Mouse (Mus musculus): Measurements from ENCODE around the gene Vamp8.

The Vamp8 gene

DNA sequence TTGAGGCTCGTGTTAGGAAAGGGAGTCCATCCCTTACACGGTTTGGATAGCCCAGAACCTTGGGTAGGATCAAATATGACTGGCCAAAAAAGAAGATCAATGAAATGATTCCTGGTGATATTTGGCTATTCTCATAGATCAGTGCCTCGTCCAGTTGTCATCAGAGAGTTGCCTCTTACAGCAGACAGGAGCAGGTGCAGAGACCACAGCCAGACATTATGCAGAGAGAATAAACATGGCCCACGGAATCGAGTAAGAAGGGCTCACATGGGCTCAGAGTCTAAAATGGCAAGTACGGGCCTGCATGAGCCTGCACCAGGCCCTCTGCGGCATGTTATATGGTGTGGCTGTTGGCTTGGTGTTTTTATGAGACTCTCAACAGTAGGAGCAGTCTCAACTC, 14.9 kb upstream of the Vamp8 start:
- DNase-seq (ENCODE audit: low read depth, low spot score): no peak

DNA sequence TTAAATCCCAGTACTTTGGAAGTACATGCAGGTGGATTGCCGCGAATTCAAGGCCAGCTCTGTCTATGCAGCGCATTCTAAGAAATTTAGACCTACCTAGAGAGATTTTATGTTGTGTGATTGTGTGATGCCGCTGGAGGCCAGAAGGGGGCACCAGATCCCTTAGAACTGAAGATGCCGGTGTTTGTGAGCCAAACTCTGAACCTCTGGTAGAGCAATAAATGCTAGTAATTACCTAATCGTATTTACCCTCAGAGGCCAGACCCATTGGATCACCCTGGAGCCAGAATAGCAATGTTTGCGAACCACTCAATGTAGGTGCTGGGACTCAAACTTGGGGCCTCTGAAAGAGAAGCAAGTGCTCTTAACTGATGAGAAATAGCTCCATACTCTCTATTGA, 11.4 kb upstream of the Vamp8 start:
- peak; percentile 81 for DNase-seq (ENCODE audit: low read depth, low spot score)

DNA sequence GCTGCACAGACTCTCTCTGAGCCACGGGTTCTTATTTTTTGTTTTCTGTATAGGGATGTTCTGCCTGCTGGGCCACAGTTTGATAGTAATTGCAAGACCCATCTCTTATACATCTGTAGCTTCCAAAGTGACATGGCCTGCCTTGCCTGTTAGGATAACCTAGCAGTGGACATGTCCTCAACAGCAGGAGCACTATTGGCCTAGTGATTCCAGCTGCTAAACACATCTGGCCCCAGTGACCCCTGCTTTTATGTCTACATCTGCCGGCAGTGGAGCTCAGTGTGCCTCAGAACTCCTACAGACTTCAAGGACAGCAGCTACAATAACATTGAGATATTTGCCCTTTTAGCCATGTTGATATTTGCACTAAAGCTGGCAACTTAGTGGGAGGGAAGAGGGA, 9.5 kb upstream of the Vamp8 start:
- DNase-seq (ENCODE audit: low read depth, low spot score): no peak

DNA sequence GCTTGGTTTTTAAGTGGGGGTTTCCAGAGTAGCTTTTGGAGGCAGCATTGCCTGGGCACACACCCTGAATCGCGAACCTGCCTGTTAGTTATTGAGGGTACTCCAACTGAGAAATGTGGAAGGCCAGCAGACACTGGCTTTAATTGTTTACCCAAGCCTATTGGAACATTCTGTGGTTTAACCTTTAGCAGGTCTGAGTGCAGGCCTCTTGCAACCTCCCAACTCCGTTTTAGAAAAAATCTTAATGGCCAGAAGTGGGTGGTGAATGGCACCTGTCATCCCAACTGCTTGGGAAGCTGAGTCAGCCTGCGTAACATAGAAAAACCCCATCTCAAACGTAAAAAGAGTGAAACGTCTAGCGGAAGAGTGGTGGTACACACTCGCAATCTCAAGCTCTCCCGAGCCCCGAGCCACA, 6.3 kb upstream of the Vamp8 start:
- DNase-seq (ENCODE audit: low read depth, low spot score): no peak

DNA sequence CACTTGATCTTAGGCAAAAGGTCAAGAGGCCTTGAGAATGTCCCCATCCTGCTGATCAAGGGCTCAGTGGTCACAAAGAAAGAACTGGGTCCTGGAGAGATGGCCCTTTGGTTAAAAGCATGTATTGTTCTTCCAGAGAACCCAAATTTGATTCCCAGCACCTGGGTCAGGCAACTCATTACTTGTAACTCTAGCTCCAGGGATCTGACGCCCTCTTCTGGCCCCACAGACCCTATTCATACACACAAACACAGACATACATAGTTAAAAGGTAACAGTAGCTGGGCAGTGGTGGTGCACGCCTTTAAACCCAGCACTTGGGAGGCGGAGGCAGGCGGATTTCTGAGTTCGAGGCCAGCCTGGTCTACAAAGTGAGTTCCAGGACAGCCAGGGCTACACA, 1.8 kb upstream of the Vamp8 start:
- peak; percentile 60 for DNase-seq (ENCODE audit: low read depth, low spot score)

DNA sequence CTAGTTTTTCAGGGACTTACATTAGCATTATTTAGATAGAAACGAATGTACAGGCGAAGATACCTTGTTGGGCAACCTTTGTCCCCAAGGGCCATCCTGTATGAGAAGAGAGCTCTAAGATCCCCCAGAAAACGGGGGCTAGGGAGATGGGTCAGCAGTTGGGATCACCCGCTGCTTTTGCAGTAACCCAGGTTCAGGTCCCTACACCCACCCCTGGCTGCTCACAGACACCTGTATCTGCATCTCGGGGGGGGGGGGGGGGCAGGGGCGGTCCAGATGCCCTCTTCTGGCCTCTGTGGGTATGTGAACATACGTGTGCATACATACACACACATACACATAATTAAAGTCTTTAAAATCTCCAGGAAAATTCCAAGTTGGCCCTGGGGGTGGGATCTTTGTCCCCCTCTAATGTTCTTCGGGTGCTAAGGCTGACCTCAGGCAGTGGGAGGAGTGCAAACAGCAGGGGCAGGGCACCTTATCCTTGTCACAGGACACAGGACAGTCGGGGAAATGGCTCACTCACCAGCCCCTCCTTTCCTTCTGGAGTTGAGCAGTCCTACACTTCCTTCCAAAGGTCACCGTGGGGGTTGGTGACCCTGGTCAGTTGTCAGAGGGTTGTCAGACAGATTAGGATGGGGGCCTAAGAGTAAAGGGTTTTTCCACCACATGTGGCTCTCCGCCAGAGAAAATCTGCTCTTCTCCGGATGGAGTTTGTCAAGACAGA, 455 bp upstream of the Vamp8 start:
- DNase-seq (ENCODE audit: low read depth, low spot score): no peak

DNA sequence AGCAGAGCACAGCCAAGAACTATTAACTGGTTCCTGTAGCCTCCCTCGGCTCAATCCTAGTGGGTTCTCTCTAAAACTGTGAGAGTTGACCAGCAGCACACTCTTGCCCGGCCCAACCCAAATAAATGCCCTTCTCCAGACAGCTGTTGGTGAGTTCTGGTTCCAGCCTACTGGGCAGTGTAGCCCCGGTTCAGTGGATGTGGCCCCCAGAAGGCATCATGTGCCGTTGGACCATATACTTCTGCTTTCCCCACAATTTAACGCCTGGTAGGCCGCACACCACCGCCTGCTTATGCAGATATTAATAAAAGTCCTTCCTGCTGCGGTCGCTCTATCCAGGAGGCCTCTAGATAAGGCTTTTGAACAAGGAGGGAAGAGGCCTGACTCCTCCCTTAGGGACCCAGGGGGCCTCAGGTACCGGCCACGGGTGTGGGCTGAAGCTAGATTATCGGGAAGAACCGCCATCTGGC, 997 bp downstream of the Vamp8 start:
- DNase-seq (ENCODE audit: low read depth, low spot score): peak; percentile 49

DNA sequence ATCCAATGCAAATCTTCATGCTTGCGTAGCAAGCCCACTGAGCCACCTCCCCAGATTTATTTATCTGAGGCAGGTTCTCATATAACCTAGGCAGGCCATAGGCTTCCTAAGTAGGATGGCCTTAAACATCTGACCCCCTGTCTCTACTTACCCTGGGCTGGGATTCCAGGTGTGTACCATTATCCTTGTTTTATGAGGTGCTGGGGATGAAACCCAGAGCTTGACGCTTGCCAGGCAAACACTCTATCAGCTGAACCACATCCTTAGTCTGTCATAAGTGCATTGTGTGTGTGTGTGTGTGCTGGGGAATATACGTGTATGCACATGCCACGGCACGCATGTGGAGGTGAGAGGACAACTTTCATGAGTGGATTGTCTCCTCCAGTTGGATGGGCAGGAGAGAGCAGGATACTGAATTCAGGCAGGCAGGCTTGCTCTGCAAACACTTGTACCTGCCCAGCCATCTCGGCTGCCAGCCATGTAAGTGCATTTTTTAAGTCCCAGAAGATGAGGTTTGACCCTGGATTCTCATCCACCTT, 1.6 kb downstream of the Vamp8 start:
- DNase-seq (ENCODE audit: low read depth, low spot score): no peak

DNA sequence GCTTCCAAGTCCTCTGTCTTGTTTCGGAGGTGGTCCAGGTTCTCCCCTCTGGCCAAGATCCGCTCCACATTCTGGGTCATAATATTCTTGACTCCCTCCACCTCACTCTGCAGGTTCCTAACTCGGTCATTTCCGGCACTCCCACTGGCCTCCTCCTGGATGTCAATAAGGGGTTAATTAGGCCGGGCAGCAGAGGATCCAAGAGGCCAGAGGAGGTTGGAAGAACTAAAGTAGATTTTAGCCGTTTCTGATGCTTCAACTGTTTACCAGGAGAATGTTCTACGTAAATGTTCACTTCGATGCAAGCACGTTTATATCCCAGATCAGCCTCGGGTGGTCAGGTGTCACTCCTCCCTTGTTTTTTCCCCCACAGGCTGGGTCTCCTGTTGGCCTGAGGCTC, 2.2 kb downstream of the Vamp8 start:
- DNase-seq (ENCODE audit: low read depth, low spot score): no peak

DNA sequence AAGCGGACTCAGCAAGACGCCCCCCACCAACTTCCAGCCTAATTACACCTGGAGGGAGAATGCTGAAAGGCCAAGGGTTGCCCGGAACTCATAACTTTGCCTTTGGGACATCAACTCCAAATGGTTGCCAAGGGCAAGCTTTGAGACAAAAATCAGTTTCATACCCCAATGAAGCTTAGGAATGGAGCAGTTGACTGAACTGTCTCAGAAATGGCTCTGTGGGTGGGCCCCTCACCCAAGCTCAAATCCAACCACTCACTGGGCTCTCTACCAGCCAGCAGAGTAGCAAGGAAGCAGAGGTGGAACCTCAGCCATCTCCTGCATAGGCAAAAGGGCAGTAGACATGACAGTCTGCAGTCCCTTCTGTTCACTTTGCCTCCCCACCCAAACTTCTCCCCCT, 2.7 kb downstream of the Vamp8 start:
- no peak for DNase-seq (ENCODE audit: low read depth, low spot score)

DNA sequence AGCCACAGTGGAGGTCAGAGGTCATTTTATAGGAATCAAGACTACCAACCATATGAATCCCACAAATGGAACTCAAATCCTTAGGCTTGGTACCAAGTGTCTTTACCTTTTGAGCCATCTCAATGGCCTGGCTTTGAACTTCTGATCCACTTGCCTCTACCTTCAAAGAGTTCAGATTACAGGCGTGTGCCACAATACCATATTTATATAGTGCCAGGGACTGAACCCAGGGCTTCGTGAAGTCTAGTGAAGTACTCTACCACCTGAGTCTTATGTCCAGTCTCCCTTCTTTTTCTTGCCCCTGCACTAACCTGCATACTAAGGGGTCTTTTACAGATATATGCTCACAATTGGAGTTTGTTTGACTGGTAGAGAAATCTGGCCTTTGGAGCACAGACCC, 3.9 kb downstream of the Vamp8 start:
- no peak for DNase-seq (ENCODE audit: low read depth, low spot score)

DNA sequence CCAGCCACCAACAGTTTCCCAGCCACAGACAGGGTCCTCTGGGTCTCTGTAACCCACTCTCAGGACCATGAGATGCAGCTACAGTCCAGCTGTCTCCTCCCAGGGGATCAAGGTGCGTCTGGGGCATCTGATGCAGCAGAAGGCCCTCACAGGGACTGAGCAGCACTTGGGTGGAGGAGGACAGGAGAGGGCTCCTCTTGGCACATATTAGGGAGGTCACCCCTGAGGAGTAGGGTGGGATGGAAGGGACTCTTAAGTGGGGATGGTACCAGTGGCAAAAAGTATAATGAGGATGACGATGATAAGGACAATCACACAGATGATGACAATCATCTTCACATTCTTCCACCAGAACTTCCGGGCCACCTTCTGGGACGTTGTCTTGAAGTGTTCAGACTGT, 5.2 kb downstream of the Vamp8 start:
- no peak for DNase-seq (ENCODE audit: low read depth, low spot score)

DNA sequence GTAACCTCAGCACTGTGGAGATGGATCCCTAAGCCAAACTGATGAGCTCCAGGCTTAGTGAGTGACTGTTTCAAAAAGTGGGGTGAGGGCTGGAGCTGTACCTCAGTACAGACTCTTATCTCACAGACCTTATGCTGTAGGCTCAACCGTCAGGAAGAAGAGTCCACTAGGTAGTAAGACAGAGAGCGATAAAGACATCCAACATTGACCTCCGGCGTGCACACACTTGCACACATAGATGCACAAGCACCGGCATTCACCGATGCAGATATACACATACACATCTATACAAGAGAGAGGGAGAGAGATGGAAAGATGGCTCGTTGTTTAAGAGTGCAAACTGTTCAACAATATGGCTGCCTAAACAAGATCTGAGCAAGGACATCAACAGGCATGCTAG, 6.6 kb downstream of the Vamp8 start:
- no peak for DNase-seq (ENCODE audit: low read depth, low spot score)

DNA sequence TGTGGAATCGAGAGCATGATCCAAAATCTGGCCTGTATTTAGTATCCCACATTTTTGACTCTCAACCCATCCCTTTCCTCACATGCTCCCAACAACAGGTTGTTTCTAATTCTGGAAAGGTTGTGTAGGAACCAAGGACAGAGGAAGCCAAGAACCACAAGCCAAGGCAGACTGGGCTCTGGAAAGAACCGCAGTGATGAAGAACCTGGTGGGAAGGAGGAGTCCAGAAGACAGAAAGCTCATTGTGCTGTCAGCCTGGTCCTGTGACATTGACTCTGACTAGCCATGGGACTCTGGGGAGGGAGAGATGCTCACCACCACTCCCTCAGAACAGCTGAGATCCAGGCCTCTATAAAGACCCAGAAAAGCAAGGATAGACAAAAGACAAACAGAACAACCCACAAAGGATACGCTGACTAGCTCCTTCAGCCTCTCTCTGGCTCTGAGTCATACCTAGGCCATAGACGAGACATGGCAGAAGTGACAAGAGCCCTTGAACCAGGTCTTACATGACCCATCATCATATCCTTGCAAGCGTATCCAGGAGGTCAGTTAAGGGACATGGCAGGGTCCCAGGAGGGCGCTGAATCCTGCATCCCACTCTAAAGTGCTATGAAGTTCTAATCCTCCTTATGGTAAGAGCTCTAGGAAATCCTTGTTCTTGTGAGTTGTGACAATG, 7.2 kb downstream of the Vamp8 start:
- no peak for DNase-seq (ENCODE audit: low read depth, low spot score)

DNA sequence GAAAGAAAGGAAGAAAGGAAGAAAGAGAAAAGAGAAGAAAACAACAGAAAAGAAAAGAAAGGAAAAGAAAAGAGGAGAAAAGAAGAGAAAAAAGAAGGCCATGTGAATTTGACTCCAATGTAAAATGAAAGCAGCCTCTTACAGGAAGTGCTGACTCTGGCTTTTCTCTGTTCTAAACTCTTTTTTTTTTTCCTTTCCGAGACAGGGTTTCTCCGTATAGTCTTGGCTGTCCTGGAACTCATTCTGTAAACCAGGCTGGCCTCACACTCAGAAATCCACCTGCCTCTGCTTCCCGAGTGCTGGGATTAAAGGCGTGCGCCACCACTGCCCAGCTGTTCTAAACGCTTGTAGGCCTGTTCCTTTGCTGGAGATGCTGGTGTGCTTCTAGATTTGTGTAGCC, 8.0 kb downstream of the Vamp8 start:
- no peak for DNase-seq (ENCODE audit: low read depth, low spot score)

DNA sequence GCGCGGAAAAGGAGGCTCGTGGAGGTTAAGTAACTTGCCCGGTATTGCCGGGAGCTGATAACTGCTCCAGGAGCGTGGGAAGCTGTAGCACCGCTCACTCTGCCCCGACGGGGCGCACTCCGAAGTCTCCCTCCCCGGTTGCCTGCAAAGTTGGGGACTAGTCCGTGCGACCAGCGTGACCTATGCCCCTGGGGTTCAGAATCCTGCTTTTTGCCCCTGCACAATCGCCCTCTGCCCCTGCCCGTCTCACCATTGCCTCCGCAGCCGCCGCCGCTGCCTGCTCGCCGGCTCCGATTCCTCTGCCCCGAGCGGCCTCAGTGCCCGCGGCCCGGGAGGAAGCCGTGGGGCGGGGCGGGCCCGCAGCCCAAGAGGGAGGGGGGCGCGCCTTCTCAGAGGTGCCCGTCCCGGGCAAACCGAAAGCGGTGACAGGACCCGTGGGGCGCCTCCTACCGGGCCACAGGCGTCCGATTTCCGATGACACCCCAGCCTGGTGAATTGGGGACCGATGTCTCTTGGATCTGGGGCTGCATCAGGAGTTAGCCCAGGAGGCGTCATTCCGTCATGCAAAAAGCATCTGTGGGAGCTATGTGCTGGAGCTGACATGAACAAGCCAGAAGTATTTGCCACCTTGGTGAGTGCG, 10.3 kb downstream of the Vamp8 start, which contains the start of gene Vamp5:
Gene Vamp5, minus strand, starts transcription at position 338 of the 640 bp plus-strand sequence.
- DNase-seq (ENCODE audit: low read depth, low spot score): peak; percentile 39

DNA sequence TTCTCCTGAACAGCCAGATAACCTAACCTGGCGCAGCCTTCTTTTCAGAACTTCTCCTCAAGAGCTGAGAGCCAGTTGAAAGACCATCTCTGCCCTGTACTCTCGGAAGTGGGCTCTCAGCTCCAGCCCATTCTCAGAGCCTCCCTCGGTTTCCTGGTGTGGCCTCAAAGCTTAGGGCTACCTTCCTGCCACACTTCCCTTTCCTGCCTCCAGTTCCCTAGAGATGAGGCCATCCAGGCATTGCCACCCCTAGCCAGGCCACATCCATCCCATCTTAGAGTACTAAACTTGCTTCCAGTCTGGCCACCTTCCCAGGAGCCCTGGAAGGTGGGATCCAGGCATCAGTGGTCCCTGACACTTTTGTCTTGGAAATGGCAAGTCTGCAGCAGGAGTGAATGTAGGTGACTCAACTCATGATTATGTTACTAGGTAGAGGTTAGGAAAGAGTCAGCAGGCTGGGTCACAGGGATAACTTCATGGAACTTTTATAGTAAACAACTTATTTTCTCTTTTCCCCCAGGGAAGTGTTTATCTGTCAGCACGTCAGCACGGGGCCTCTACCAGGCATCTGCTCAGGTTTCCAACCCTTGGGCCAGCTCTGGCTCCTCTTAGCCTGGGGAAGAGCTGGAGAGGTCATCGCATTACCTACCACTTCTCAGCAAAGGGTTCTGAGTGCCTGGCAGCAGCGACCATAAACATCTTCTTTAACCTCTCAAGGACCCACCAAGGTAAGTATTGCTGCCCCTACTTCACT, 10.9 kb downstream of the Vamp8 start:
- no peak for DNase-seq (ENCODE audit: low read depth, low spot score)

DNA sequence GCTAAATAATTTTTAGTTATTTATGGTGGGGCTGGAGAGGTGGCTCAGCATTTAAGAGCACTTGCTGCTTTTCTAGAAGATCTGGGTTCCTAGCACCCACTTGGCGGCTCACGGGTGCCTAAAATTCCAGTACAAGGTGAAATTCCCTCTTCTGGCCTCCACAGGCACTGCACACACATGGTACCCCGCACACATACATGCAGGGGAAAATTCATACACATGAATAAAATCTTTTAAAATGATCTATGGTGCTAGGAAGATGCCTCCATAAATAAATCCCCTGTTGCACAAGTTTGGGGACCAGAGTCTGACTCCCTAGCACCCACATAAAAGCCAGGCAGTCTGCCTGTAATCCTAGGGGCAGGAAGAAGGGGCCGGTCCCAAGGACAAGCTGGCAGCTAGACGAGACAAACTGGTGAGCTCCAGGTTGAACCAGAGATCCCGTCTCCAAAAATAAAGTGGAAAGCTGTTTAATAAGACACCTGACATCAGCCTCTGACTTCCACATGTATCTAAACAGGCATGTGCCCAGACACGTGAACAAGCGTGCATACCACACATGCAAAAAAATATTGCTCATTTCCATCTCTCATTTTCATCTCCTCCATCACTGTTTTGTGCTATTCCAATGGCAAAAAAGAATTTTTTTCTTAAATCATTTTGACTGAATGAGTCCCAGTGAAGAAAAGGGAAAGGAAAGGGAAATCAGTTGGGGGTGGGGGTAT, 11.8 kb downstream of the Vamp8 start:
- no peak for DNase-seq (ENCODE audit: low read depth, low spot score)

DNA sequence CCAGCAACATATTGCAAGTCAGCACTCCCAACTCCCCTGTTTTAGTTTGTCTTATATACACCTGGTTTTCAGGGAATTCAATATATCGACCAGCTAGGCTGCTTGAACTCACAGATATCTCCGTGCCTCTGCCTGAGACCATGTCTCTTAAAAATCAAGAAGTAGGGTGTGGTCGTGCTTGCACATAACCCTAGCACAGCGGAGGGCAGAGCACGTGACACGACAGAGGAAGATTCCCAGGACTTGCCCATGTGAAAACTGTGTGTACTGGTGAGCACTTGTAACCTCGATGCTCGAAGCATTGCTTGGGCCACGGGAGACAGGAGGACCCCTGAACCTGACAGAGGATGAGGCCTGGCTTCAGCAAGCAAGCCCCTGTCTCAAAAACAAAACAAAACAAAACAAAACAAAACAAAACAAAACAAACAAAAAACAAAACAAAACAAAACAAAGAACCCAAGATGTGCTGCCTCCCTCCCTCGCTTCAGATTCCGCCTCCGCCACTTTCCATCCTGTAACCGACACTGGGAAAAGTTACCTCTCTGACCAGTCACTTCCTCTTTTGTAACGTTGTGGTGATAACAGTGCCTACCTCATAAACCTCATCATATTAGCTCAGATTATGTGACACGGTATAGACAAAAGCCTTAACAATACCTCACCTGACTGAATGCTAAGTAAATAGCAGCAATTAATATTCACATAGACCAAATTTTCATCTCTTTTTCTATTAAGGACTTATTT, 15.5 kb downstream of the Vamp8 start:
- DNase-seq (ENCODE audit: low read depth, low spot score): peak; percentile 36

DNA sequence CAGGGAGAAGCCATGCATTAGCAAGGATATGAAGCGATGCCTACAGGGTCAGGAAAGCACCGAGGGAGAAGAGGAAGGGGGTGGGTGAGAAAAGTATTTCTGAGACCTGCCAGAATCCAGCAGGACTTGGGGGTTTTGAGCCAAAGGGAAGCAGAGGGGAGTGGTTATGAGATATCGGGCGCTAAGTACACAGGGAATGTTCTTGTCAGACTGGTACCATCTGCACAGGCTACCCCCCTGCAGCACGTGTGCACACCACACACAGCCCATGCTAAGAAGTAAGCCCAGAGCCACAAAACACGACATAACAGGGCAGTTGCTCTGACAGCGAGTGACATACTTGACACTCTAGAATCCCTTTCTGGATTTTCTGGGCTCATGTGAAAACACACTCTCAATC, 16.3 kb downstream of the Vamp8 start:
- DNase-seq (ENCODE audit: low read depth, low spot score): no peak
